Mouse (Mus musculus) limb, embryonic 14.5 days (tissue): ENCODE results near the gene Gnl1. TPM values are rescaled to one million over a fixed set of nuclear protein-coding genes. Genes with fewer than 3 reads are reported as not detected.
A peak's percentile ranks its signal among the peaks of the same experiment; 100 is the strongest.

Experiments used
- ATAC-seq: fragments of 200-750 bp; cut with Nextera tagmentation; 2 replicates; pipeline ENCODE4 v1.8.0; 2017; ENCODE audit warnings: low read depth, moderate number of reproducible peaks, moderate TSS enrichment; ENCODE audit not compliant: low FRiP score
- DNase-seq: peaks from one replicate; pipeline ENCODE4 v3.0.0-alpha.2; 2015; ENCODE audit warnings: low spot score
- H3K27ac ChIP-seq: fragments of 300-500 bp; sonication (generic); replicated peaks from 2 replicates; pipeline ENCODE4 v1.5.1; 2014; ENCODE audit warnings: low read depth, mild to moderate bottlenecking, low read length, moderate library complexity, mixed read lengths
- H3K27me3 ChIP-seq: fragments of 300-500 bp; sonication (generic); 2 replicates; pipeline ENCODE4 v1.6.1; 2014; ENCODE audit warnings: low read length, mixed read lengths; ENCODE audit not compliant: control insufficient read depth, insufficient read depth
- H3K36me3 ChIP-seq: fragments of 300-500 bp; sonication (generic); 2 replicates; pipeline ENCODE4 v1.6.1; 2014; ENCODE audit warnings: mild to moderate bottlenecking, low read length, moderate library complexity, mixed read lengths; ENCODE audit not compliant: control insufficient read depth, insufficient read depth
- H3K4me1 ChIP-seq: fragments of 300-500 bp; sonication (generic); 2 replicates; pipeline ENCODE4 v1.6.1; 2014; ENCODE audit warnings: antibody characterized with exemption, low read length, mixed read lengths; ENCODE audit not compliant: control insufficient read depth, insufficient read depth
- H3K4me2 ChIP-seq: fragments of 300-500 bp; sonication (generic); replicated peaks from 2 replicates; pipeline ENCODE4 v1.6.1; 2014; ENCODE audit warnings: low read depth, mild to moderate bottlenecking, low read length, moderate library complexity; ENCODE audit not compliant: severe bottlenecking
- H3K4me3 ChIP-seq: fragments of 300-500 bp; sonication (generic); replicated peaks from 2 replicates; pipeline ENCODE4 v1.5.1; 2014; ENCODE audit warnings: low read length
- H3K9ac ChIP-seq: fragments of 300-500 bp; sonication (generic); 2 replicates; pipeline ENCODE4 v1.6.1; 2014; ENCODE audit warnings: mild to moderate bottlenecking, low read depth, low read length, moderate library complexity; ENCODE audit not compliant: severe bottlenecking
- H3K9me3 ChIP-seq: fragments of 300-500 bp; sonication (generic); 2 replicates; pipeline ENCODE4 v1.6.1; 2016; ENCODE audit warnings: low read length; ENCODE audit not compliant: control insufficient read depth
- POLR2A ChIP-seq: fragments of 200-500 bp; IDR thresholded peaks from 2 replicates; pipeline ENCODE4 v1.8.0; 2012; ENCODE audit warnings: inconsistent platforms, mild to moderate bottlenecking, moderate library complexity, borderline replicate concordance; ENCODE audit not compliant: insufficient read depth, insufficient read length; ENCODE audit errors: extremely low read depth
- WGBS: fragments of 180-500 bp; shearing (Covaris S2); extraction: QIAGEN DNeasy Blood & Tissue Kit; methylation state at CpG from one replicate; pipeline ENCODE4 v1.1.7; 2014; 5-methylcytosine and 5-hydroxymethylcytosine counted together
- polyA plus RNA-seq, 2 experiments: library from polyadenylated mRNA; depleted of rRNA in 1 of 2; stranded (reverse) in 1 of 2; unstranded in 1 of 2; fragments of >200 nt; fragmentation: Nextera tagmentation in 1 of 2; extraction: Ambion mirVana in 1 of 2; gene quantifications; 2 replicates each; pipeline versions ENCODE4 v1.2.1 to v1.2.3; 2012 to 2014

Gene Gnl1
- polyA plus RNA-seq, 2 experiments: 41.8 to 43.4 TPM

DNA sequence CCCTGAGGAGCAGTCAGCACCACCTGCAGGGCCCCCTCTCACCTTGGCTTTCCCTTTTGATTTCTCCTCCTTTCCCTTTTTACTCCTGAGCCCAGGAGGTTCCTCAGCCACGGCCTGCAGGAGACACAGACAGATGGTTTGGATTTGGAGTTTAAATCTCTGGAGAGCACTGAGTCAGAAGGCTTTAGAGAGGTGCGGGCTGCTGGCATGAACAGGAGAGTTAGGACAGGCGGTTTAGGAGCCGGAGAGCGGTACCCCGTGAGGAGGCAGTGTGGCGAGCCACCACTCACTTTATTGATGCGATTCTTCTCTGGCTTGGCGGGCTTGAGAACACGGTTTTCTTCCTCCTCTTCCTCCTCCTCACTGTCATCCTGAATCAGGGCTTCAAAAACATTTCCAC is 16.4 kb upstream of the Gnl1 start:
- DNase-seq (no peak), ATAC-seq (no peak)
- no peak for TF ChIP-seq POLR2A

DNA sequence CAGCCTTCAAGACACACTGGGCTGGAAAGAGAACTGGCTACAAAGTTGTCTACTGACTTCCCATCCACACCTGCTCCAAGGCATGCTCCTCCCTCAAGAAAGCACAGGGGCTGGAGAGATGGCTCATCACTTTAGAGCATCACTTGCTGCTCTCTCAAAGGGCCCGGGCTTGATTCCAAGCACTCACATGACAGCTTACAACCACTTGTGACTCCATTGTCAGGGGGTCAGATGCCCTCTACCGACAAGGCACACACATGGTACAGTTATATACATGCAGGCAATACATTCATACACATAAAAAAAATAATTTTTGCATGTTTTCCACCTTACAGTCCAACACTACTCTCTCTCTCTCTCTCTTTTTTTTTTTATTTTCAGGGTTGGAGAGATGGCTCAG is 12.0 kb upstream of the Gnl1 start:
- Histone ChIP-seq H3K4me1 (peaks cover 7% of the 10 kb centered on the region), H3K4me3 (no peak overlapping the region), H3K27me3 (no peaks in the 10 kb centered on the region), H3K27ac (no peak overlapping the region), H3K9me3 (no peaks in the 10 kb centered on the region), H3K4me2 (no peak overlapping the region), H3K9ac (no peak overlapping the region), H3K36me3 (peaks cover 31% of the 10 kb centered on the region)
- WGBS: 88% methylated on average over 2 of the region's 2 CpGs
- ATAC-seq (no peak), DNase-seq (no peak)
- TF ChIP-seq POLR2A: no peak

More for the DNA sequence above, 16.4 kb upstream of the Gnl1 start:
- peaks cover 66% of the 10 kb centered on the region for H3K36me3 ChIP-seq
- H3K4me3 ChIP-seq: no peak overlapping the region
- H3K27me3 ChIP-seq: no peaks in the 10 kb centered on the region
- H3K9ac ChIP-seq: no peak overlapping the region
- H3K27ac ChIP-seq: no peak overlapping the region
- no peaks in the 10 kb centered on the region for H3K9me3 ChIP-seq
- H3K4me2 ChIP-seq: no peak overlapping the region
- H3K4me1 ChIP-seq: no peaks in the 10 kb centered on the region
- 86% methylated on average over 10 of the region's 10 CpGs for WGBS

- DNase-seq (peak; percentile 96), ATAC-seq (peak; percentile 98)
- 0 out of 2 replicates have a peak, but pooled peaks have one; percentile 63 for TF ChIP-seq POLR2A
- Histone ChIP-seq H3K27ac (peak within 1 kb of the TSS; percentile 67), H3K4me1 (peaks cover 7% of the 10 kb centered on the region), H3K9ac (peak within 1 kb of the TSS; percentile 75), H3K36me3 (peaks cover 31% of the 10 kb centered on the region), H3K4me2 (peak within 1 kb of the TSS; percentile 85), H3K27me3 (no peaks in the 10 kb centered on the region), H3K4me3 (peak within 1 kb of the TSS; percentile 74), H3K9me3 (no peaks in the 10 kb centered on the region)
- WGBS: 1% methylated on average over 68 of the region's 68 CpGs
Measured at GRCm38 (mm10) chr17:35969418-35970389, 9.9 kb upstream of the Gnl1 start, which contains the start of gene Abcf1. Abcf1 (minus strand) TSS chr17:35969761.

DNA sequence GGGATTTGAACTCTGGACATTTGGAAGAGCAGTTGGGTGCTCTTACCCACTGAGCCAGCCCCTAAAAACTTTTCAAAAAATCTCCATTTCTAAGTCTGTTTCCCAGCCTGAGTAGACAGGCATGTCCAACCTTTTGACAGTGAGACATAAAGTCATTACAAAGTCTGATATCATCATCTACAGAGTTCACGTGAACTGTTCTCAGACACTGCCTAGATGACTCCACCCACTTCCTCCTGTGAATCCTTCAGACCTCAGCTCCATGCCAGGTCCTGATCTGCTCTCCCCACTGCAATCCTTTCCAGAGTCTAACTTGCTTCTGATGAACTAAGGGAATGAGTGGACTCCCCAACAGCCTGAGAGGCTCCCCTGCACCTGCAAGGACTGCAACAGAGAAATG is 7.5 kb upstream of the Gnl1 start:
- Histone ChIP-seq H3K4me1 (peaks cover 7% of the 10 kb centered on the region), H3K36me3 (peaks cover 29% of the 10 kb centered on the region), H3K9ac (no peak overlapping the region), H3K27me3 (no peaks in the 10 kb centered on the region), H3K27ac (no peak overlapping the region), H3K4me2 (no peak overlapping the region), H3K9me3 (no peaks in the 10 kb centered on the region), H3K4me3 (no peak overlapping the region)
- TF ChIP-seq POLR2A: no peak
- DNase-seq (no peak), ATAC-seq (no peak)
- WGBS: 70% methylated on average over 1 of the region's 1 CpGs

DNA sequence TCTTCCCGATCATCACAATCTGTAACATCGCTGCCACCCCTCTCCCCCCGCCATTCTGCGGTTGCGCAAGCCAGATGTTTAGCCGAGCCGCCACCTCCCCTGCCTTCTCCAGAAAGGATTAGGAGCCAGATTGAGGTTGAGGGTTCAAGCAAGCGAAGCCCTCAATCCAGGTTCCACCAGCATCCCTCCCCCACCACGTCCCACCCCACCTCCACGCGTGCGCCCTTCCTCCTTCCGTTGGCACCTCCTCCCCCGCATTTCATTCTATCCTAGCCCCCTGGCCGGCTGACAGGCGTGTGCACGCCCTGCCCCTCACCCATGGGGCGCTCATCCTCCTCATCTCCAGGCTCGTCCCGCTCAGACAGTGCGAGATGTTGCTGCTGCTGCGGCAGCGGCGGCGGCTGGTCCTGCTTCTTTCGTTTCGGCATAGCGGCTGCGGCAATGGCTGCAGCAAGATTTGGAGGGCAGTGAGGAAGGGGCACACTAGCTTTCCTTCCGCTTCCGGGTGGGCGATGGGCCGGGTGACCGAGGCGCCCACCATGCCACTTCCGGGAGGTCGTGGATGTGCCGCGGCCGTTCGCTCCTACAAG is 745 bp upstream of the Gnl1 start:
- under 1% methylated on average over 36 of the region's 41 CpGs for whole genome bisulfite sequencing
- 0 out of 2 replicates have a peak, but pooled peaks have one; percentile 36 for TF ChIP-seq POLR2A
- H3K4me1 ChIP-seq: peaks cover 11% of the 10 kb centered on the region; the same call in 1 of the 2 replicates
- peak overlapping the region; percentile 58 for H3K4me3 ChIP-seq
- no peaks in the 10 kb centered on the region for H3K27me3 ChIP-seq
- H3K36me3 ChIP-seq: peaks cover 36% of the 10 kb centered on the region
- H3K9me3 ChIP-seq: no peaks in the 10 kb centered on the region
- peak overlapping the region; percentile 82 for H3K9ac ChIP-seq
- ATAC-seq: peak; percentile 82
- DNase-seq: peak; percentile 80
- H3K27ac ChIP-seq: peak overlapping the region; percentile 95
- peak overlapping the region; percentile 73 for H3K4me2 ChIP-seq
